Mouse (Mus musculus) CD4-positive helper T cell, adult 2 months (primary cell): ENCODE data around the gene Tunar.

Experiments used
- DNase-seq: peaks from one replicate; pipeline ENCODE4 v3.0.0-alpha.2; 2012; ENCODE audit warnings: low read depth, missing footprints, low spot score

Gene Tunar

DNA sequence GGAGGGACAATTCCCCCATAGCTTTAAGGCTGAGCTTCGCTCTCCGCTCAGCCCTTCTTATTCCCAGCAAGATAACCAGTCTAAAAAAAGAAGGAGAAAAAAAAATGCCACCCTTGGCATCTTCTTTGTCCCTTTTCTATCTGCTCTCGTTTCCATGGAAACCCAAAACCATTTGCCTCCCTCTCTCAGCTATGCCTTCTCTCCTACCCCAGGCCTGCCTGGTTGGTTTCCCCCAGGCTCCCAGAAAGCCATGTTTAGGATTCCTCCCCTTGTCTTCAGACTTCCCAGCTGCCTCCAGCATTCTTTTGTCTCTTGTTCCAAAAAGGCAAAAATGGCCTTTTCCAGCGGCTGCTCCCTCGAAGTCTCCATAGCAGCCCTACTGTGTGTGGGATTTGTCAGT, 70.1 kb downstream of the Tunar start:
- no peak for DNase-seq

DNA sequence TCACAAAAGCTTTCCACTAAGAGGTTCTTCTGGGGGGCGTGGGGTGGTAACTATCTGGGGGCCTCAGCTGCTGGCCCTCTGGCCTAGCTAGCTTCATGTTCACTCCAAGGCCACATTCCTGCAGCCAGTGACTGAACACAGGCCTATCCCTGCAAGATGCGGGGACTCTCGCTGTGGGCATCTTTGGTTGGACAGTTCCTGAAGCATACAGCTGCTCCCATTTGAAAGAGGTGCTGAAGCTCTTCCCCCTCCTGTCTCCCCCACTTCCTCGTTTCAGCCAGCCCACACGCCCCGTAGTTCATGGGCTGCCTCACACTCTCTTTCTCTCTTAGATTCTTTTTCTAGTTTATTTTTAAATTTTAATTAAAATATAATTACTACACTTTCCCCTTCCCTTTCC, 72.3 kb downstream of the Tunar start:
- no peak for DNase-seq

DNA sequence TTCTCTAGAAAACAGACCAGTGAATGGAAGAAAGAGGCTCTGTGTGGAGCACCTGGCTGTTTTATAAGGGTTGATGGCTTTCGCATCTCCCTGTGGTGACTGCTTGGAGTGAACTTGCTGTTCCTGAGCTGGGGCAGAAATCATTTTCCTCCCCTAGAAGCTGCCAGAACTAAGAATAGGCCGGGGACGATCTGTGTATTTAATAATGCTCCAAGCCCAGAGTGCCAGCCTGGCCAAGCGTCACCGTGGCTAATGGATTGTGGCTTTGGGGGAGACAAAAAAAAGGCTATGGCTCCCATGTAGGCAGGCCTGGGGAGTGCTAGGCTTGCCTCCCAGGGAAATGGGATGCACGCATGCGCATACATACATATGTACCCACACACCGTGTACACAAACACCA, 80.2 kb downstream of the Tunar start:
- DNase-seq = no peak

- no peak for DNase-seq
Observed at GRCm38 (mm10) chr12:105420476-105420875, 86.8 kb downstream of the Tunar start.

- no peak for DNase-seq
Observed at GRCm38 (mm10) chr12:105426541-105426940, 92.9 kb downstream of the Tunar start.

DNA sequence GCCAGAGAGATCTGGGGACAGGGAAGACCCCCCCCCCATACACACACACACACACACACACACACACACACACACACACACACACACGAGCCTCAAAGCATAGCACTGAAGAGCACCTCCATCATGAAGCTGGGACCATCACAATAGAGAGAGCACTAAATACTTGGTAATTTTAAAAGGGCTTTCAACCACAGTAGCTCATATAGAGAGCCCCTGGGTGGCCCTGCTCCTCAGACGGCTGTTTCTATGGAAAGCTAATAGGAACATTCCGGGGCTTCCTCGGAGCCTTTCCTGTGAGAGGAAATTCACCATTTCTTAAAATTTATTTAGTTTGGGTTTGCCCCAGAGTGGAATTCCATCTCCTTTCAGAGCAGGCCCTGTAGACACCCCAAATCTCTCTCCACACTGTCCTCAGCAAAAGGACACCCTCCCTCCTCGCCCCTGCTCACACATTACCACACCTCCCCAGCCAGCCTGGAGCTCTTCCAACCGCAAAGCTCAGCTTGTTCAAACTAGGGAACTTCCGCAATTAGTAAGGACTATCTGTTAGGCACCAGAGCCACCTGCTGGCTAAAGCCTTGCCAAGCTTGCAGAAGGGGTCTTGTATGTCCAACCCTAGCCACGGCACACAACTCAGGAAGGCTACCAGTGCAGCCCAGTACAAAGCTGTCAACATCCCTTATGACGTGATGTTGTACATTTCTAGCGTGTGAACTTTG, 93.5 kb downstream of the Tunar start:
- no peak for DNase-seq

DNA sequence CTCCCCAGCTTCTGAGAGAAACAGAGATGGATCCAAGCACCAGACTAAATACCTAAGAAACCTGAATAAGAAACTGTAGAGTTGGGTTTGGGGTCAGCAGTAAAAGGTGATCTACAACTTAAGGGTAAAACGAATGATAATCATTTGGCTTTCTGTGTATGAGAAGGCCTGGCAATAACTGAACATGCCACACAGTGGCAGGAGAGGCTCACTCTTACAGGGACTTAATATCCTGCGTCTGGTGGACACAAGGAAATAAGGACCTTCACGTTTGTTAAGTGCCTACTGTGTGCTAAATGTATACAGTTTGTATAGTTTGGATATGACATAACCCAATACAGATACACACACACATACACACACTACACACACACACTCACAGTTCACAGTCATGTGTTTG, 98.2 kb downstream of the Tunar start:
- no peak for DNase-seq

DNA sequence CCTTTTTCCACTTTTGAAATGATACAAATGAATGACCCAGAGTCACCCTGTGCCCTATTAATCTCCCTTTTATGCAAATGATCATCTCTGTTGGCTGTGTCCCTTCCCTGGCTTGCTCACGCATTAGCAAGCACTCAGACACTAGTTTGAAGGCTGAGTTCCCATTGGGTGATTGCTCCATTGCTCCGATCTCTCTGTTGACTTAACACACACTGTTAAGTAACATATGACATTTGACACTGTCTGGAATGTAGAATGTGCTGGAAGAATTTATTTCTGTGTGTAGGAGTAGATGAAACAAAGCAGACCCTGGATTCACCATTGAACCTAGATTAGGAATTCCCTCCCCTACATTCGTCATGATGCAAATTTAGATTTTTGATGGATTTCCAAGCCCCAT, 99.1 kb downstream of the Tunar start:
- DNase-seq = no peak
